Mouse (Mus musculus): ENCODE results near the gene Tiam1. TPM values are rescaled to one million over a fixed set of nuclear protein-coding genes. Genes with fewer than 3 reads are reported as not detected.
A peak's percentile ranks its signal among the peaks of the same experiment; 100 is the strongest.

The Tiam1 gene
- total RNA-seq, 2 experiments from 2014 or later, result 14.7 to 18.2 TPM

DNA sequence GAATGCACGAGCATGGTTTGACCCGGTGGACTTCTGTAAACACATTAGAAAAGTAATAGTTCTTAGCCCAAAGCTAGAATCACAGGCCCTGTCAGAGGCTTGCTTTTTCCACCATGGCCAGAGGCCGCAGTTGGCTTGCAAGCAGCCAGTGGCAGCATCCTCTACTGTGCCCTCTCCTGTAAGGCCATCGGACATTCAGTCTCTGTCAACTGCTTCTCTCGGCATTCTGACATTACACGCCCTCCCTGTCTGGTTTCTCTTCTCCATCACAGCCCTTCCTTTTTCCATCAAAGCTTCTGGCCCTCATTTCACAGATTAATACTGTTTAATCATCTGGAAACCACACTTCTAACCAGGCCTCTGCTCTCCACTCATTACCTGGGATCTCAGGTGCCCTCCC lies 193.3 kb downstream of the Tiam1 start:
- no peak for DNase-seq

DNA sequence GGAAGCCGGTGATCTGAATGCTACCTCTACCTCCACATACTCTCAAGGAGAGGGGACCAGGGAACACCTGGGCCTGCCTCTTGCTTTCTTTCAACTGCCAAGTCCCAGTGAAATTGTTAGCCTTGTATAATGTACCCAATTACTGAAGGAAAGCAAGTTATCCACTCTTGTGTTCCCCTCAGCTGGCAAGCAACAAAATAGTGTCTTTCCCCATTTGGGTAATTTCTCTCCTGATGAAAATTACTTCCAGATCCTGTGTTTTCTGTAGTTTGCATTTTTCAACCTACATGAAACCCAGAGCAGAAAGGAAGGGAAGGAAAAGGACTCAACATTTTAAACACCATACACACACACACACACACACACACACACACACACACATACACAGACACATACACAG lies 195.5 kb downstream of the Tiam1 start:
- DNase-seq, result no peak

DNA sequence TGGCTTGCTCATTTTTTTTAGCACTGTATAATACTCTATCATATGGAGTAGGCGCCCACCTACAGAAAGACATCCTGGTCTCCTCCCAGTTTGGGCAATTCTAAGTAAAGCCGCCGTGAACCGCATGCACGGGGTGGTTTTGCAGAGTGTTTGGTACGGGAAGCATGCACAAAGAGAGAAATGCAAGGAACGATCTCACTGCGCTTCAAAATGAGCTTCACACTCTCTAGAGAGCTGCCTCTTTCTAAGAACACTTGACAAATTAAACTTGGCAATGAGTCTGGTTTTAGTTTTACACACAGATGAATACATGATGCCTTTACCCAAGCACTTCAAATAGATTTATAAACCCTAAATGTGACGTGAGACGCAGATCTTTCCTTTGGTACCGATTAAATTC lies 196.8 kb downstream of the Tiam1 start:
- no peak for DNase-seq

DNA sequence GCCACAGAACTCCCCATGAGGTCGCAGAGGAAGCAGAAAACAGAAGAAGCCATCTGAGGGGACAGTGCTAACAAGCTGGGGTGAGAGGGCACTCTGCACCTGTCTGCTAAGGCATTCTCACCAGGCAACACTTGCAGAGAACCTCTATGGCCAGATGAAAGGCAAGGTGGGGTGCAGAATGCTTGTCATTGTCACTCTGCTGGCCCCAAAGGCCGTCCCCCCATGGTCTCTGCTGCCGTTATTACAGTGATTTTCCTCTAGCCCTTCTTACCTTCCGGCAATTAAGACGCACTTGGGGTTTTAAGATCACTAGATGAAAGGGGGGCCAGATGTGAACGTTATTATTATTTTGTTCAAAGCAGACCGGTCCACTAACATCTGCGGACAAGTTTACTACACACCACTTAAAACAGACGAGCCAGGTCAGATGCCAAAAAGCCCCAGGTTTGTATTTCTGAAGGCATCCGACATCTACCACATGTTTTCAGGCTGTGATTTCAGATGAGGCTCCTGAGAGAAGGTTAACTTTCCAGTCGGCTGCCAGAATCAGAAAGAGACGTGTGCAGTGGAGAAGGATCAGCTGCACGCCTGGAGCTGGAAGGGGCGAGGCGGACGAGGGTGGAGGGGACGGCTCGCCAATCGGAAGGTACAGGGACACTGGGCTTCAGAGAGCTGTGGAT lies 198.8 kb downstream of the Tiam1 start:
- no peak for DNase-seq

DNA sequence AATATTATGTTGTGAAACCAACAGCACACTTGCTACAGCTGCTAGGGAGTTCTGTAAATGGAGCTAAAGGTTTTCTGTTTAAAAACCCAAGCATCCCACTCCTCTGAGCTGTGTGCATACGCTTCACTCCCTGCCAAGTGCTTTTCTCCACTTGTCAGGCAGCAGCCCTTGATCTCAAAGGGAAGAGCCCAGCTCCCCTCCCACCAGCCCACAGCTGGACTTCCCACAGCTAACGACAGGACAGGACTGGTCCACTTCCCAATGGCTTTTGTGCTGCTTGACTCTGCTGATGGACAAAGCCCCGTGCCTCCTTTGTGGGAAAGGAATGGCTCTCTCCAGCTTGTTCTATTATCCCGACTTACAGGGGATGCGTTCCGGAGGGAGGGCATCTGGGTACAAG lies 199.5 kb downstream of the Tiam1 start:
- DNase-seq, result peak; percentile 15

DNA sequence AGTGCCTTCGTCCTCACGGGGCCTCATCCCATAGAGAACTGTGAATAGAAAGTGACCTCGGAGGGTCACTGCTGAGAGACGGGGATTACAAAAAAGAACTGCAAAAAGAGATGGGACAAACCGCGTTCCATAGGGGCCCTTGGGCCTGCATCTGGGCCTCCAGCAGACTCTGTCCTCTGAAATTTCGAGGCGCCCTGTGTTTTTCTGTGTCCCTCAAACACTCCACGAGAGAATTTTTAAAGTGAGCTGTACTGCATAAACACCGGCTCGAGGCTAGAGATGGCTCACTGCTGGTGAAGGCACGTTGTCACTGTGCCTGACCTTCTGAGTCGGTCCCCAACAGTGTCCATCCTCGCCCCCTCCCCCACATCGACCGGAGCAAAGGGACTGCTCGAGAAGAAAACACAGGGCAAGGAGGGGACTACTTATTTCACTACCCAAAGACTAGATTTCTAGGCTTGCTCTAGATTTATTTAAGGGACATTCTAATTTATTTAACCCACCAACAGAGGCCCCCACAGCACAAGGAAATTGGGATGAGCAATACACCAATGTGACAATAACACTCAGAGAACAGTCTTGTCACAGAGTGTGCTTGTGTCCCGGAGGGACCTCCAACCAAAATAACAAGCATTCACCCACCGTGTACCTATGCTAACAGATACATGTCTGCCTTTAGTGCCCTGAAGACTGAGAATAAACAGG lies 200.2 kb downstream of the Tiam1 start:
- peak; percentile 41 for DNase-seq

DNA sequence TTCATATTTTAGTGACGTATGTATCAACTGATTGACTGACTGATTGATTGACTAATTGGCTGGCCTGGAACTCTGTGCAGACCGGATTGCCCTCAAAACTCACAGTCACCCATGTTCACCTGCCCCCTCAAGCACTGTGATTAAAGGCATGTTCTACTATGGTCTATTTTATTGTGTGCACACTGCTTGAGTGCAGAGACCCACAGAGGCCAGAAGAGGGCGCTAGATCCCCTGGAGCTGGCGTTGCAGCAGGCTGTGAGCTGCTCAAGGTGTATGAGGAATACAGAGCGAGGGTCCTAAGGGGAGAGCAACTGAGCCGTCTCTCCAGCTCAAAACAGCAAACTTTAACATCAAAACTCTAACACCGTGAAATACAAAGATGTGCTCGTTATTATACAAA lies 202.9 kb downstream of the Tiam1 start:
- DNase-seq, result no peak

DNA sequence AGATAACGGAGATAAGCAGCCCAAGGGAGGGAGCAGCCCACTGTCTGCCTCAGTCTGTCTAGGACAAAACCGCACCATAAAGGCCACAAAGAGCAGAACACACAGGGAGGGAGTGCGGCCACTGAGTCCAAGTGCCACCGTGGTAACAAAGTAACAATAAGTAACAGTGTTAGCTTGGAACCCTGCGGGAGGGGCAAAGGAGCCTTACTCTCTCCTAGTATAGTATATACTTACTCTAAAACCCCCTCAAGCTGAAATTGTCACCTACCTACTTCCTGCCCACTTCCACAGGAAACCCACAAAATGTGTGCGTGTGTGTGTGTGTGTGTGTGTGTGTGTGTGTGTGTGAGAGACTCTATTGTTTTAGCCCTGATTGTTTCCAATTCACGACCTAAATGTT lies 205.3 kb downstream of the Tiam1 start:
- DNase-seq, result no peak

DNA sequence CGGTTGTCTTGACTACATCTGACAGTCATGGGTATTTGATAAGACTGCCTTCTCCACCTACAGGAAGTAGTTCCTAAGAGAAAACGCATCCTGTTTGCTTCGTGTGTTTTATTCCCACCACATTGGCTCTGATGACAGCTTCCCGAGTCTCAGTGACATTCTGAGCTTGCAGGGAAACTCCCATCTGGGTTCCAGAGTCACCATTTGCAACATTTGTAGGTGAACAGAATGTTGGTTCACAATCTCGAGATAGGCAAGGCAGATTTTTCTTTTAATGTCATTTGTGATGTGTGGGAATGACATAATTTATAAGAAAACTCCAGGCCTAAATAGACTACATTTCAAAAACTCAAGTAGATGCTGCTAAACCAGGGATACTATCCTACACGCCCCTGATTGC lies 207.0 kb downstream of the Tiam1 start:
- DNase-seq, result no peak

DNA sequence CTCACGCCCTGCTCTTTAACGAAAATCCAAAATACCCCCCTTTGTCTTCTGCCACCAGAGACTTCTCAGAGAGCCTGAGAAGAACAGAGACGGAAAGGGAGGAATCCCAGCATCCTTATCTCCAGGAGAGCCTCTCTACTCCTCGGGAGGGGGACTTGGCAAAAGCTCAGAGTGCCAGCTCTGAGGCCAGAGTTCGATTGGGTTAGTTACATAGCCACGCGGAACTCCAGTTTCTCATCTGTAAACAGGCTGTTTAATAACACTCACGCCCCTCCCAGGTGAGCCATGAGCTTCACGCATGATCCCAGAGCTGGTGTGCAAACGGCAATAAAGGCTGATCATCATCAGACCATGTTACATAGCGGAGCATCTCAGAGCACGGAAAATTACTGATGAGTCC lies 208.2 kb downstream of the Tiam1 start:
- DNase-seq, result no peak

DNA sequence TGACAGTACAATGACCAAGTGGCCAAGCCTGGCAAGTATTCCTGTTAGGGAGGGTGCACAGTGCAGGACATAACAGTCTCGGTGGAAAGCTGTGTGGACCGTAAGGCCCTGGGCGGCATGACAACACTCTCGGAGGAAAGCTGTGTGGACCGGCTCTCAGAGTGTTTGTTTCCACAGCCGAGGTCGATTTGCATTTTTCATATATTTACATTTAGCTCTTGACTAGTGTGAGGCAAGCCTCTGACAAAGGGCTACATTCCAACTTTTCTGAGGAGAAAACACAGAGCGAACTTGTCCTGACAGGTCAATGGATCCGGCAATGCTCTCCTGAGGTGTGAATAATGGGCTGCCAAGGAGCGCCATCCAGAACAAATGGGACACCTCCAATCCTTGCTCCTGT lies 209.0 kb downstream of the Tiam1 start:
- DNase-seq, result no peak

DNA sequence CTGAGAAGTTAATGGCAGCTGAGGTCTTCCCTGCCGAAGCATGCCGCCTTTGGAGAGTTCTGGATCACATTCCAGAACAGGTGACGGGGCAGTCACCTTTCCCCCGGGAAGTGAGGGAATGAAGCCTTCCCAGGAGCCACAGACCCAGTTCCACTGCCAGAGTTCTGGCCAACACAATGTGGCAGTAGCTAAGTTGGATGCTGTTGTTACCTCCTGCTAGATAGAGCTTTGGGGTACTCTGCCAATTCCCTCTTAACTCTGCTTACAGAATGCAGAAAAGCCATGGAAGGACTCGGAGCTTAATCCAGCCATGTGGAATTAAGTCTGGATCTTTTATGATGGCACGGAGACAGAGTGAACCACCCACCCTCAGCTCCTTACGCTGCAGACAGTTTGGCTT lies 209.6 kb downstream of the Tiam1 start:
- DNase-seq, result no peak

DNA sequence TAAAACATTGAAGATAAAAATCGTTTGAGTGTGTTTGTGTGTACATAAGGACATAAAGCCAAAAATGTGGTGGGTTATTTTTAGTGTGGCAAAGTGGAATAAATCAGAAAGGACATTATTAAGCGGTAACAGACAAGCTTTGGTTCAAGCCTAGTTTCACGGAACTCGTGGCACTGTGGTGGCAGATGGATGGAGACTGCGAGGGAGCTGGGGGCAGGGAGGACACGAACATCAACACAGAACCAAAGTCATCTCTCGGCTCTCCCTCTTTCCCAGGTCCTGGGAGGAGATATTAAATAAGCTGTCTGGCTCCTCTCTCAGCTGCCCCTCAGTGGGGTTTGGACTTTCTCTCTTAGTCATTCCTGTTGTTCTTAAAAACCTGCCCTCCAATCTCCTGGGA lies 215.0 kb downstream of the Tiam1 start:
- DNase-seq, result no peak

DNA sequence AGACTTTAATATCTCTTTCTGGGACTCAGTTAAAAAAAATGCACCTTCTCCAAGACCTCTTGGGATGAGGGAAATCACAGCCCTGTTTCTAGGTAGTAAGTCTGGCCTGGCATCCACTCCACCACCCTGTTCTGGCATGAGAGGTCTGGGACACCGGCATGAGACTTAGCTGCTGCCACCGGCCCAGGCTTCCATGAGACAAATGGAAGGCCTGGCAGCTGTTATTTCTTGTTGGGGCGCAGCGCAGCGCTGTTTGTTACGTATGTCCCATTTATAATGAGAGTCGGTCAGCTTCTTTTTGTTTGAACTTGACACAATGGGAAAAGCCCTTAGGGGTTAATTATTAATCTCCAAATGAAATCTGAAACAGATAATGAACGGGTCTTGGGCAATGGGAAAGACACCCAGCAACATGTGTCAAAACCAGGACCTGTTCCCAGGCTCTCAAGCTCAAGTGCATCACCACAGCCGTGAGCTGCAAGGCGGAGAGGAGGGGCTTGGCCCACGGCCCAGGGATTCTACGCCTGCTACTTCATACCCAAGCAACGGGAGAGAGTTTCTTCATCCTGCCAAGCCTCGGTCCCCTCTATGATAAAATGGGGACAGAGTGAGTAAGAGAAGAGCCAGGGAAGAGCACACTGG lies 219.2 kb downstream of the Tiam1 start:
- peak; percentile 75 for DNase-seq

DNA sequence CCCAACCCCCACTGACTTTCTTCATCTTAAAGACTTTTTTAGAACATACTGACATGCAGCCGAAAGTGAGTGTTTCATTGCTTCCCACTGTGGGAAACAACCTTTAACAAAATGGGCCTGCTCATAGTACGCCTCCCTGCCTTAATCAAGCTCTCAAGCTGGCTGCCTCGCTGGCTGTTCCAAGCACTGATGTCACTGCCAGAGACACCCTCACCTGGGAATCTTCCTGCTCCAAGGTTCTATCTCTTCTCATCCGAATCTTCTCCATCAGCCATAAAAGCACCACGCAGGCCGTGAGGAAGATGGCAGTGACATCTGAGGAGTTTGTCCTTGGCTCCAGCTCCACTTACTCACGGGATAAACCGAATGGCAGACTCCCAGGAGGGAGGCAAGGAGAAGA lies 220.3 kb downstream of the Tiam1 start:
- DNase-seq, result no peak

DNA sequence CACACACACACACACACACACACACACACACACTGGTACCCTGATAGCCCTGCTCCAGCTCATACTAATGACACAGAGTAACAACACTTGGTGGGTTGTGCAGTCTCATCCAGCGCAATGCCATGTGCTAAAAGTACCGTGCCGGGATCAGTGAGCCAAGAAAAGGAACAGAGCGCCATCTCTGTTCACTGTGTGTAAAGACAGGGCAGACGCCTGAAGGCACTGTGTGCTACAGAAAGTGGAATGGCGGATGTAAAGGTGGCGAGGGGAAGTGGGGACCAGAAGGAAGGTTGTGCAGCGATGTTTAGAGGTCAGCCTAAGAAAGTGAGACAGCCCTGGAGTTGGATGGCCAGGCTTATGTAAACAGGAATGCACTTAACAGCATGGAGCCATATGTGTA lies 221.1 kb downstream of the Tiam1 start:
- no peak for DNase-seq

DNA sequence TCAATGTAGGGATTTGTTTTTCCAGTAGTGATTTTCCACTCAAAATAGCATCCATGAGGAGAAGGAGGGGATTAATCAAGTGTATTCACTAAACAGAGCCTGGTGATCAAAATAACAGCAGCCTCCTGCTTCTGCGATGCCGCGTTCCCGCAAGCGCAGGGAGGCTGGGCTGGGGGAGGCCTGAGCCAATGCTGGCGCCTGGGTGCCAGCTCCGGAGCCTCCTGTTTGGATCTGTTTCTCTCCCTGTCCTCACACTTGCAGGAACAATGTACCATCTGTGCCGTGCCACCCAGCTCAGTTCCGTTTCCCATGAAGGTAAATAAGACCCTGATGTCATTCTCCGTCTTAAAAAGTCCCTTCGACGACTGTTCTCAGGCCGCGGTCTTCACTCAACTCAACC lies 222.2 kb downstream of the Tiam1 start:
- no peak for DNase-seq

DNA sequence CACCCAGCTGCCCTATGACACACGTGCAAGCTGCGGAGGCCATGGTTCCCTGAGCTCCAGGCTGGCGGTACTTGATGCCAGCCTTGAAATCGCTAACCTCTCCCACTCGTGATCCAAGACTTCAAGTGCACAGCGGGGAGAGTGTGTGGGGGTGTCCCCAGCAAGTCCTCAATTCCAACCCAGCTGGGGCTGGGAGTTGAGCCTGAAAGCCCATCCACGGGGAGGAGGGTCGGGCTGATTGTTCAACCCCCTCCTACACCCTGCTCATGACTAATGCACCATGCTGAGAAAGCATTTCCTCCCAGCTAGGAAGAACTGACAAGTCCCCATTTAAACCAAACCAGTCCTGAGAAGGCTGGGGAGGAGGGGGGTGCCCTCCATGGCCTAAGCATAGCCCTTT lies 223.2 kb downstream of the Tiam1 start:
- DNase-seq, result no peak

DNA sequence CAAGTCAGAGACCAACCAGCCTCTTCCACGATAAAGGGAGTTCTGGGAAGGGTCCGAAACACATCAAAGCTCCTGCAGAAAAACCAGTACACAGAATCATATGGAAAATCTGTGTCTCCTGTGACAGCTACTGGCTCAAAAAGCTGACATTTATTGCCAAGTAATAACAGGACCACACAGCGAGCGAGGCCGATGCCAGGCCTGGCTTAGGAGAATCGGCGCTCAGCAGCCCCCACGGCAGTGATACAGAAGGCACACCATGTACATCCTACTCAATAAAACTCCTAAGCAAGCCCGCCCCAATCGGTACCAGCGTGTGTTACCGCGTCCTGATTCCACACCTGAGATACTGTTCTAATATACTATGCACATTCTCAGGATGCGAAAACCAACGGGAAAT lies 226.2 kb downstream of the Tiam1 start:
- no peak for DNase-seq

DNA sequence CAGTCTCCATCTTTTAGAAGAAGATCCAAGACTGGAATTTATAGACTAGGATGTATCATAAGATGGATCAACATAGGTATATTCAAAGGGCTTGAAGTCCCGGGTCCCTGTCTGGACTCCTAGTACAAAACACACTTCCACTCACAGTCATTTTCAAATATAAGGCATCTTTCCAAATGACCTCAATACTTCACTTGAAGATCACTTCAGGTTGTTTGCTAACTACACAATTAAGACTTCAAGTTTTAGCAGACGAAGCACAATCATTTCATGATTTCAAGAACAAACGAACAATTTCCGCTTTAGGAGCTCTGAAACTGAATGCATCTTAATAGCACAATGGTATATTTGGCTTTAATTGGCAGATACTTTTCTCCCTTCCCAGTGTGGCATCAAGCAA lies 228.6 kb downstream of the Tiam1 start:
- DNase-seq, result no peak

DNA sequence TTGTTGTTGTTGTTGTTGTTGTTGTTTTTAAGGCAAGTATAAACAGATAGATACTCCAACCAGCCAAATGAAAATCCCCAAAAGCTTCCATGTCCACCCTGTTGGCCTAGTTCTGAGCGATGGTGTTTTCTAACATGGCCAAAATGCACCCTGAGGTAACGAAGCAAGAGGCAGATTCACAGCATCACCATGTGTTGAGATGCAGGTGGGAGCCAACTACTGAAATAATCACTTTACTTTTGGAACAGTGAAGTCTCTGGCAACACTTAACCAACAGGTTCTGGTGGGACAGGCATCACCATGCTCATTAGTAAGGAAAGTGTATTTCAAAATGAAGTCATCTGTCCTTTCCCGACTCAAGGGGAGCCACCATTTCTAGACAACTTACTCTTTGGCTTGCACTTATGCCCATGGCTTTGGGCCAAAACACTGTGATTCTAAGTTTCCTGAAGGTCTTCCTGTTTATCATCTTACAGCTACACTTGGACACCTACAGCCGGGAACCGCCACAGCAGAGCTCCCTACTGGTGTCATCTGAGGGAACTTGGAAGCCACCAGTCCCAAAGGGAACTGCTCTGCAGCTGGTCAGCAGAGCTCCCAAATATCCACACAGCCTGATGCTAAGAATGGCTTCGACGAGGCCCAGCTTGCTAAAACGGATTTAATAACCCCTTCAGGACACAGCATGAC lies 230.7 kb downstream of the Tiam1 start:
- peak; percentile 40 for DNase-seq

DNA sequence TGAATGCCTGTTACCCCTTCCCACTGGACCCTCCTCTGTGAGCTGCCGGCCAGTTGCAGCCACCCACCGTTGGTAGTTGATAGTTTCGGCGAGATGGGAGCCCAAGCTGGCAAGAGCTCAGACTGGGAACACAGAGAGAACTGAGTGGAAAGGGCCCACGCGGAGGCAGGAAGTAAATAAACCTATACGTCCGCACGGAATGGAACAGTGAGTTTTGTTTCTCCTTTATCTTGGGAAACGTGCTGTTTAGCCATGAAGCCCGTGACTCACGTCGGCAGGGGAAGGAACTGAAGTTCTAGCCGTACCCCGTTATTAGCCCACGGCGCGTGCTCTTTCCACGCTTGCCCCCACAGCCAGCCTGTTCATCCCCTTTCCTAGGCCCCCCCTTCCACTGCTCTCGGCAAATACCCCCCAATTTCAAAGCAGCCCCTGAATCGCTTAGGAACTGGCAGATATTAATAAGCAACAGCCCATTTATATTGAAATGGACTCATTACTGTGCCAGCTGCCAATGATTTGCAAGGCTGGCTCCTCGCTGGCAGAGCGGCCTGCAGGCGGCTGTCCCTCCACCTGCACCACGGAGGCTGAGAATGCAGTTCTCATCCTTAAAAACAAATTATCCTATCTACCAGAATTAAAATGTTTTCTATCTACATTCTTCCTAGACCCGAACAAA lies 234.0 kb downstream of the Tiam1 start:
- DNase-seq, result no peak

DNA sequence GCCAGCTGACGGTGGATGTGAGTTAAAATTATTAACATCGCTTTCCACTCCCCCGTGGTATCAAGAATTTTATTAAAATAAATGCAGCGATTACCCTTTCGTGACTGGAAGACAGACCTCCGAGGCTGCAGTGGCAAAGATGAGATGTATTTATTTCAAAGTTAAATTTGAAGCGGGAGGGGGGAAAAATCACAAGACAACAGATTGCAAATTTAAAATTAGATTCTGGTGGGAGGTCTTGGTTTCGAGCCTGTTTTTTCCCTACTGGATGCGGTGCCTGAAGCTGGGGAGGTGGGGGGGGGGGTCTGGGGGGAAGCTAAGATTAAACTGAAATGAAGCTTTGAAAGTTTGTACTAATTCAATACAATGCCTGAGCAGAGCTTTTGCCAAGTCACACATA lies 235.9 kb downstream of the Tiam1 start:
- no peak for DNase-seq
